Mouse (Mus musculus): ENCODE measurements at regions not wholly inside any gene's neighbourhood (a gene's known extent, or its start where the extent isn't known, plus 50 kb on each side); places are given as distances from the start of the nearest gene placed in this dataset.
A peak's percentile ranks its signal among the peaks of the same experiment; 100 is the strongest.

- DNase-seq: no peak
Observed at GRCm38 (mm10) chr5:77581702-77582101, 173.9 kb upstream of the Igfbp7 start.

GRCm38 (mm10) chr5:77581106-77581638 is 173.3 kb upstream of the Igfbp7 start:
- no peak for DNase-seq

GRCm38 (mm10) chr5:77579826-77580745 is 172.2 kb upstream of the Igfbp7 start:
- no peak for DNase-seq

GRCm38 (mm10) chr5:77576881-77577280 is 169.0 kb upstream of the Igfbp7 start:
- no peak for DNase-seq

GRCm38 (mm10) chr5:77575780-77576179 is 167.9 kb upstream of the Igfbp7 start:
- DNase-seq: no peak

- DNase-seq: no peak
Observed at GRCm38 (mm10) chr5:77570364-77570763, 162.5 kb upstream of the Igfbp7 start.

GRCm38 (mm10) chr5:77568121-77568520 is 160.3 kb upstream of the Igfbp7 start:
- peak; percentile 14 for DNase-seq

- DNase-seq: no peak
Observed at GRCm38 (mm10) chr5:77552580-77552979, 144.7 kb upstream of the Igfbp7 start.

- no peak for DNase-seq
Observed at GRCm38 (mm10) chr5:77552081-77552480, 144.2 kb upstream of the Igfbp7 start.

- no peak for DNase-seq
Observed at GRCm38 (mm10) chr5:77546001-77546620, 138.3 kb upstream of the Igfbp7 start.

GRCm38 (mm10) chr5:77532261-77533015 is 124.6 kb upstream of the Igfbp7 start:
- peak; percentile 5 for DNase-seq

GRCm38 (mm10) chr5:77530376-77530775 is 122.5 kb upstream of the Igfbp7 start:
- DNase-seq: no peak

- DNase-seq: no peak
Observed at GRCm38 (mm10) chr5:77517252-77517651, 109.4 kb upstream of the Igfbp7 start.

- no peak for DNase-seq
Observed at GRCm38 (mm10) chr5:77515448-77515847, 107.6 kb upstream of the Igfbp7 start.

- DNase-seq: no peak
Observed at GRCm38 (mm10) chr5:77502684-77503083, 94.8 kb upstream of the Igfbp7 start.

- DNase-seq: no peak
Observed at GRCm38 (mm10) chr5:77499949-77500460, 92.2 kb upstream of the Igfbp7 start.

GRCm38 (mm10) chr5:77494601-77495000 is 86.8 kb upstream of the Igfbp7 start:
- DNase-seq: no peak

GRCm38 (mm10) chr5:77488969-77489368 is 81.1 kb upstream of the Igfbp7 start:
- DNase-seq: no peak

- DNase-seq: peak; percentile 14
Observed at GRCm38 (mm10) chr5:77487837-77488827, 80.3 kb upstream of the Igfbp7 start.

GRCm38 (mm10) chr5:77483053-77483717 is 75.3 kb upstream of the Igfbp7 start:
- no peak for DNase-seq

GRCm38 (mm10) chr5:77481811-77482210 is 74.0 kb upstream of the Igfbp7 start:
- no peak for DNase-seq

Data from right cerebral cortex, postnatal 25 days (tissue).